10 mouse cellular contexts compared by ENCODE assay signal in genomic region chr4:8198033-8198432, GRCm38 (mm10). TPM values are rescaled to one million over a fixed set of nuclear protein-coding genes. Genes with fewer than 3 reads are reported as not detected.
DNase-seq lines count a peak whose midpoint lies in the region; ATAC-seq and TF ChIP-seq lines count a peak whose summit lies in the region.
"Had no signal": no experiment of that assay in that cellular context is flagged by ENCODE, and none has a peak within 500 bp of the region (broad histone marks: within the 10 kb centered on the region; RNA-seq: fewer than 3 reads in every experiment).

No protein-coding gene starts in this region.

- no peak overlapping the region for H3K4me2 ChIP-seq in liver, embryonic 11.5 days
- no peak overlapping the region for H3K4me2 ChIP-seq in kidney, embryonic 15.5 days
- H3K4me2 ChIP-seq in midbrain, embryonic 13.5 days (replicated peaks), result no peak overlapping the region
- H3K4me2 ChIP-seq: neural tube, embryonic 15.5 days had no signal

- H3K4me1 ChIP-seq in liver, adult 2 months (ENCODE audit: control insufficient read depth, insufficient read depth, low read length), result peaks cover 1% of the 10 kb centered on the region; the same call in 1 of the 2 replicates
- peaks cover 5% of the 10 kb centered on the region; the same call in 1 of the 2 replicates for H3K4me1 ChIP-seq in liver, embryonic 11.5 days (replicated peaks; ENCODE audit: control insufficient read depth, insufficient read depth, low read length)
- no peaks in the 10 kb centered on the region for H3K4me1 ChIP-seq in kidney, embryonic 15.5 days
- H3K4me1 ChIP-seq in midbrain, embryonic 13.5 days (replicated peaks), result no peaks in the 10 kb centered on the region
- H3K4me1 ChIP-seq: neural tube, embryonic 15.5 days had no signal

- TF ChIP-seq POLR2A in liver, adult 2 months (IDR thresholded peaks at IDR 0.05; ENCODE audit: extremely low read depth, insufficient read depth, low read length), result no peak

- peaks cover 2% of the 10 kb centered on the region; the same call in 1 of the 2 replicates for H3K36me3 ChIP-seq in liver, adult 2 months (ENCODE audit: control insufficient read depth, insufficient read depth, low read length)
- no peaks in the 10 kb centered on the region for H3K36me3 ChIP-seq in liver, embryonic 11.5 days (ENCODE audit: control insufficient read depth, insufficient read depth, low read length)
- no peaks in the 10 kb centered on the region for H3K36me3 ChIP-seq in kidney, embryonic 15.5 days
- H3K36me3 ChIP-seq in midbrain, embryonic 13.5 days, result no peaks in the 10 kb centered on the region
- H3K36me3 ChIP-seq: neural tube, embryonic 15.5 days had no signal

- no peaks in the 10 kb centered on the region for H3K9me3 ChIP-seq in liver, embryonic 11.5 days (ENCODE audit: control insufficient read depth, low read length)
- H3K9me3 ChIP-seq in kidney, embryonic 15.5 days (replicated peaks), result no peaks in the 10 kb centered on the region
- H3K9me3 ChIP-seq in midbrain, embryonic 13.5 days, result no peaks in the 10 kb centered on the region
- H3K9me3 ChIP-seq: neural tube, embryonic 15.5 days had no signal

- no peak overlapping the region for H3K4me3 ChIP-seq in liver, adult 2 months (ENCODE audit: insufficient read depth, low read depth, low read length)
- no peak overlapping the region for H3K4me3 ChIP-seq in liver, embryonic 11.5 days (ENCODE audit: low read depth, low read length)
- no peak overlapping the region for H3K4me3 ChIP-seq in kidney, embryonic 15.5 days (replicated peaks)
- no peak overlapping the region for H3K4me3 ChIP-seq in midbrain, embryonic 13.5 days (replicated peaks)
- H3K4me3 ChIP-seq: neural tube, embryonic 15.5 days had no signal

- no peak for ATAC-seq in liver, embryonic 11.5 days (replicated peaks; ENCODE audit: low FRiP score)
- peak; percentile 64 for ATAC-seq in kidney, embryonic 15.5 days (replicated peaks; ENCODE audit: low FRiP score)
- ATAC-seq in megakaryocyte-erythroid progenitor cell, adult 5-6 weeks (replicated peaks; ENCODE audit: low FRiP score, low TSS enrichment, poor library complexity, severe bottlenecking), result peak; percentile 75
- no peak for ATAC-seq in midbrain, embryonic 13.5 days

- no peak overlapping the region for H3K9ac ChIP-seq in liver, adult 2 months (ENCODE audit: low read depth, low read length)
- no peak overlapping the region for H3K9ac ChIP-seq in liver, embryonic 11.5 days (ENCODE audit: low read depth, low read length)
- no peak overlapping the region for H3K9ac ChIP-seq in kidney, embryonic 15.5 days
- H3K9ac ChIP-seq in midbrain, embryonic 13.5 days (replicated peaks), result no peak overlapping the region
- H3K9ac ChIP-seq: neural tube, embryonic 15.5 days had no signal

- no peaks in the 10 kb centered on the region for H3K27me3 ChIP-seq in liver, adult 2 months (ENCODE audit: control insufficient read depth, insufficient read depth, low read length)
- no peaks in the 10 kb centered on the region for H3K27me3 ChIP-seq in liver, embryonic 11.5 days (replicated peaks; ENCODE audit: control insufficient read depth, insufficient read depth, low read length)
- H3K27me3 ChIP-seq in kidney, embryonic 15.5 days, result no peaks in the 10 kb centered on the region
- no peaks in the 10 kb centered on the region for H3K27me3 ChIP-seq in midbrain, embryonic 13.5 days
- H3K27me3 ChIP-seq: neural tube, embryonic 15.5 days had no signal

- 55% methylated on average over 5 of the region's 5 CpGs for WGBS in liver, adult 2 months
- WGBS in liver, embryonic 11.5 days, result 56% methylated on average over 5 of the region's 5 CpGs
- WGBS in kidney, embryonic 15.5 days, result 55% methylated on average over 5 of the region's 5 CpGs
- 65% methylated on average over 5 of the region's 5 CpGs for WGBS in midbrain, embryonic 13.5 days

- H3K79me2 ChIP-seq in liver, adult 2 months (ENCODE audit: control insufficient read depth, insufficient read depth, low read length), result peaks cover 7% of the 10 kb centered on the region; the same call in 1 of the 2 replicates

- peak; percentile 58 to 60 for DNase-seq in cerebellum, postnatal 10 days
- no peak for DNase-seq in cerebellum, adult 18-20 months
- no peak for DNase-seq in liver, adult 2 months (ENCODE audit: extremely low read depth, low read depth, low spot score)
- DNase-seq in liver, embryonic 11.5 days (ENCODE audit: low spot score), result no peak
- DNase-seq in layer of hippocampus, adult 9-11 months, result no peak
- DNase-seq: cerebellum, adult 9-10 months had no signal

- TF ChIP-seq CTCF in liver, adult 2 months (IDR thresholded peaks at IDR 0.05; ENCODE audit: low read depth, low read length), result no peak

- H3K27ac ChIP-seq in liver, adult 2 months (replicated peaks; ENCODE audit: insufficient read depth, low read depth, low read length), result peak overlapping the region; percentile 15; the same call in 1 of the 2 replicates
- no peak overlapping the region for H3K27ac ChIP-seq in liver, embryonic 11.5 days (ENCODE audit: low read depth, low read length)
- no peak overlapping the region for H3K27ac ChIP-seq in kidney, embryonic 15.5 days
- H3K27ac ChIP-seq in midbrain, embryonic 13.5 days, result no peak overlapping the region
- H3K27ac ChIP-seq: neural tube, embryonic 15.5 days had no signal

RNA-seq across cellular contexts. Expression of gene Car8, which starts 40.8 kb away (rescaled TPM):
- 59.7 and 78.2 TPM in 2 replicates for total RNA-seq in liver, adult 2 months (2014; rRNA removed)
- polyA plus RNA-seq in liver, adult 2 months (2012; rRNA removed), result 12.1 and 13.4 TPM in 2 replicates
- polyA plus RNA-seq in liver, embryonic 11.5 days (2014; fragmentation: Nextera tagmentation; extraction: Ambion mirVana), result 1.7 and 1.9 TPM in 2 replicates
- 12.3 and 12.6 TPM in 2 replicates for polyA plus RNA-seq in kidney, embryonic 15.5 days (2015; fragmentation: Nextera tagmentation; extraction: Ambion mirVana)
- 0.32 TPM in 1 of 2 replicates, not detected in the other for total RNA-seq in megakaryocyte-erythroid progenitor cell, adult 5-6 weeks (2014; fragmentation: Nextera tagmentation)
- total RNA-seq in megakaryocyte-erythroid progenitor cell, adult 5-6 weeks (2017), result not detected in 2 replicates
- polyA plus RNA-seq in midbrain, embryonic 13.5 days (2015; fragmentation: Nextera tagmentation; extraction: Ambion mirVana), result 1.5 and 2.2 TPM in 2 replicates

Comparison
In these comparisons a context has a peak if more than half of its experiments do, and no peak if none do; other contexts are left out.
1. DNase-seq: peak in cerebellum, postnatal 10 days (2 of 2); none in cerebellum, adult 18-20 months (0 of 2), liver, adult 2 months (single experiment), liver, embryonic 11.5 days (single experiment) and layer of hippocampus, adult 9-11 months (single experiment).
2. ATAC-seq: peak in kidney, embryonic 15.5 days (single experiment) and megakaryocyte-erythroid progenitor cell, adult 5-6 weeks (single experiment); none in liver, embryonic 11.5 days (single experiment) and midbrain, embryonic 13.5 days (single experiment).